Mouse (Mus musculus): Measurements from ENCODE around the gene Zbtb16.

The Zbtb16 gene

GRCm38 (mm10) chr9:48820791-48821190 is 15.2 kb downstream of the Zbtb16 start:
- no peaks in the 10 kb centered on the region for H3K36me3 ChIP-seq (ENCODE audit: control insufficient read depth, insufficient read depth, low read length, poor library complexity, severe bottlenecking)
- DNase-seq (ENCODE audit: low read depth, low spot score), result no peak

GRCm38 (mm10) chr9:48819695-48820094 is 16.3 kb downstream of the Zbtb16 start:
- DNase-seq (ENCODE audit: low read depth, low spot score), result no peak
- Histone ChIP-seq H3K27me3 (ENCODE audit: control insufficient read depth, insufficient read depth, low read length, poor library complexity, severe bottlenecking) (no peaks in the 10 kb centered on the region; the same call in 1 of the 2 replicates), H3K36me3 (ENCODE audit: control insufficient read depth, insufficient read depth, low read length, poor library complexity, severe bottlenecking) (no peaks in the 10 kb centered on the region)

More at GRCm38 (mm10) chr9:48820791-48821190, 15.2 kb downstream of the Zbtb16 start:
- no peaks in the 10 kb centered on the region; the same call in 1 of the 2 replicates for H3K27me3 ChIP-seq (ENCODE audit: control insufficient read depth, insufficient read depth, low read length, poor library complexity, severe bottlenecking)

- no peaks in the 10 kb centered on the region; the same call in 1 of the 2 replicates for H3K27me3 ChIP-seq (ENCODE audit: control insufficient read depth, insufficient read depth, low read length, poor library complexity, severe bottlenecking)
- DNase-seq (ENCODE audit: low read depth, low spot score), result no peak
- H3K36me3 ChIP-seq (ENCODE audit: control insufficient read depth, insufficient read depth, low read length, poor library complexity, severe bottlenecking), result no peaks in the 10 kb centered on the region
These were observed 16.9 kb downstream of the Zbtb16 start for GRCm38 (mm10) chr9:48819137-48819536.

- no peaks in the 10 kb centered on the region; the same call in 1 of the 2 replicates for H3K27me3 ChIP-seq (ENCODE audit: control insufficient read depth, insufficient read depth, low read length, poor library complexity, severe bottlenecking)
- no peak for DNase-seq (ENCODE audit: low read depth, low spot score)
- no peaks in the 10 kb centered on the region for H3K36me3 ChIP-seq (ENCODE audit: control insufficient read depth, insufficient read depth, low read length, poor library complexity, severe bottlenecking)
These were observed 18.1 kb downstream of the Zbtb16 start for GRCm38 (mm10) chr9:48817907-48818306.

GRCm38 (mm10) chr9:48817399-48817793 is 18.6 kb downstream of the Zbtb16 start:
- DNase-seq (ENCODE audit: low read depth, low spot score), result no peak
- no peaks in the 10 kb centered on the region for H3K36me3 ChIP-seq (ENCODE audit: control insufficient read depth, insufficient read depth, low read length, poor library complexity, severe bottlenecking)
- H3K27me3 ChIP-seq (ENCODE audit: control insufficient read depth, insufficient read depth, low read length, poor library complexity, severe bottlenecking), result no peaks in the 10 kb centered on the region; the same call in 1 of the 2 replicates

GRCm38 (mm10) chr9:48816678-48817398 is 19.2 kb downstream of the Zbtb16 start:
- Histone ChIP-seq H3K36me3 (ENCODE audit: control insufficient read depth, insufficient read depth, low read length, poor library complexity, severe bottlenecking) (no peaks in the 10 kb centered on the region), H3K27me3 (ENCODE audit: control insufficient read depth, insufficient read depth, low read length, poor library complexity, severe bottlenecking) (no peaks in the 10 kb centered on the region; the same call in 1 of the 2 replicates)
- DNase-seq (ENCODE audit: low read depth, low spot score), result no peak

- no peaks in the 10 kb centered on the region for H3K36me3 ChIP-seq (ENCODE audit: control insufficient read depth, insufficient read depth, low read length, poor library complexity, severe bottlenecking)
- no peak for DNase-seq (ENCODE audit: low read depth, low spot score)
- no peaks in the 10 kb centered on the region; the same call in 1 of the 2 replicates for H3K27me3 ChIP-seq (ENCODE audit: control insufficient read depth, insufficient read depth, low read length, poor library complexity, severe bottlenecking)
These were observed 19.9 kb downstream of the Zbtb16 start for GRCm38 (mm10) chr9:48816157-48816556.

- DNase-seq (ENCODE audit: low read depth, low spot score), result no peak
- no peaks in the 10 kb centered on the region for H3K36me3 ChIP-seq (ENCODE audit: control insufficient read depth, insufficient read depth, low read length, poor library complexity, severe bottlenecking)
- H3K27me3 ChIP-seq (ENCODE audit: control insufficient read depth, insufficient read depth, low read length, poor library complexity, severe bottlenecking), result no peaks in the 10 kb centered on the region; the same call in 1 of the 2 replicates
These were observed 21.0 kb downstream of the Zbtb16 start for GRCm38 (mm10) chr9:48814881-48815495.

GRCm38 (mm10) chr9:48813960-48814880 is 21.8 kb downstream of the Zbtb16 start:
- DNase-seq (ENCODE audit: low read depth, low spot score), result no peak
- H3K36me3 ChIP-seq (ENCODE audit: control insufficient read depth, insufficient read depth, low read length, poor library complexity, severe bottlenecking), result no peaks in the 10 kb centered on the region
- no peaks in the 10 kb centered on the region; the same call in 1 of the 2 replicates for H3K27me3 ChIP-seq (ENCODE audit: control insufficient read depth, insufficient read depth, low read length, poor library complexity, severe bottlenecking)

GRCm38 (mm10) chr9:48812352-48812751 is 23.7 kb downstream of the Zbtb16 start:
- DNase-seq (ENCODE audit: low read depth, low spot score), result no peak
- no peaks in the 10 kb centered on the region; the same call in 1 of the 2 replicates for H3K27me3 ChIP-seq (ENCODE audit: control insufficient read depth, insufficient read depth, low read length, poor library complexity, severe bottlenecking)
- H3K36me3 ChIP-seq (ENCODE audit: control insufficient read depth, insufficient read depth, low read length, poor library complexity, severe bottlenecking), result no peaks in the 10 kb centered on the region

- H3K36me3 ChIP-seq (ENCODE audit: control insufficient read depth, insufficient read depth, low read length, poor library complexity, severe bottlenecking), result no peaks in the 10 kb centered on the region
- no peaks in the 10 kb centered on the region for H3K27me3 ChIP-seq (ENCODE audit: control insufficient read depth, insufficient read depth, low read length, poor library complexity, severe bottlenecking)
- no peak for DNase-seq (ENCODE audit: low read depth, low spot score)
These were observed 29.4 kb downstream of the Zbtb16 start for GRCm38 (mm10) chr9:48806591-48806990.

- Histone ChIP-seq H3K27me3 (ENCODE audit: control insufficient read depth, insufficient read depth, low read length, poor library complexity, severe bottlenecking) (no peaks in the 10 kb centered on the region), H3K36me3 (ENCODE audit: control insufficient read depth, insufficient read depth, low read length, poor library complexity, severe bottlenecking) (no peaks in the 10 kb centered on the region)
- DNase-seq (ENCODE audit: low read depth, low spot score), result no peak
These were observed 30.2 kb downstream of the Zbtb16 start for GRCm38 (mm10) chr9:48805850-48806249.

- DNase-seq (ENCODE audit: low read depth, low spot score), result no peak
- no peaks in the 10 kb centered on the region for H3K36me3 ChIP-seq (ENCODE audit: control insufficient read depth, insufficient read depth, low read length, poor library complexity, severe bottlenecking)
These were observed 31.5 kb downstream of the Zbtb16 start for GRCm38 (mm10) chr9:48804509-48804908.

GRCm38 (mm10) chr9:48803460-48804240 is 32.4 kb downstream of the Zbtb16 start:
- DNase-seq (ENCODE audit: low read depth, low spot score), result no peak
- Histone ChIP-seq H3K27me3 (ENCODE audit: control insufficient read depth, insufficient read depth, low read length, poor library complexity, severe bottlenecking) (no peaks in the 10 kb centered on the region), H3K36me3 (ENCODE audit: control insufficient read depth, insufficient read depth, low read length, poor library complexity, severe bottlenecking) (no peaks in the 10 kb centered on the region)

More at GRCm38 (mm10) chr9:48804509-48804908, 31.5 kb downstream of the Zbtb16 start:
- no peaks in the 10 kb centered on the region for H3K27me3 ChIP-seq (ENCODE audit: control insufficient read depth, insufficient read depth, low read length, poor library complexity, severe bottlenecking)

Data from splenic B cell, adult 2 months (primary cell).